ENCODE assay signal across 8 mouse cellular contexts in genomic region chr17:71182871-71183656, GRCm38 (mm10). TPM values are rescaled to one million over a fixed set of nuclear protein-coding genes. Genes with fewer than 3 reads are reported as not detected.
DNase-seq lines count a peak whose midpoint lies in the region; ATAC-seq and TF ChIP-seq lines count a peak whose summit lies in the region.

No protein-coding gene starts in this region.

- WGBS in forebrain, embryonic 13.5 days = under 1% methylated on average over 61 of the region's 71 CpGs
- WGBS in liver, embryonic 16.5 days (ENCODE audit: insufficient replicate concordance) = under 1% methylated on average over 71 of the region's 71 CpGs
- under 1% methylated on average over 64 of the region's 71 CpGs for WGBS in neural tube, embryonic 12.5 days
- under 1% methylated on average over 65 of the region's 71 CpGs for WGBS in stomach, postnatal 0 days

- no peaks in the 10 kb centered on the region; the same call in 1 of the 2 replicates for H3K27me3 ChIP-seq in ES-Bruce4 (ENCODE audit: control insufficient read depth, insufficient read depth, low read length, poor library complexity, severe bottlenecking)
- no peaks in the 10 kb centered on the region for H3K27me3 ChIP-seq in forebrain, embryonic 13.5 days
- no peaks in the 10 kb centered on the region for H3K27me3 ChIP-seq in liver, embryonic 16.5 days (ENCODE audit: control insufficient read depth, insufficient read depth, low read depth, low read length)
- H3K27me3 ChIP-seq in neural tube, embryonic 12.5 days (replicated peaks) = no peaks in the 10 kb centered on the region
- no peaks in the 10 kb centered on the region for H3K27me3 ChIP-seq in stomach, postnatal 0 days (ENCODE audit: control insufficient read depth, insufficient read depth, low read length)

- peak; percentile 81 for DNase-seq in c-Kit-positive CD71-positive TER-119-positive erythroid progenitor cells, embryonic 14.5 days (ENCODE audit: low spot score)
- DNase-seq in heart, postnatal 10 days = peak; percentile 92
- DNase-seq in kidney, postnatal 4 days = peak; percentile 94 to 96
- peak; percentile 92 for DNase-seq in stomach, postnatal 0 days (ENCODE audit: low spot score)

- H3K27ac ChIP-seq in ES-Bruce4 (ENCODE audit: insufficient read depth, low read length) = no peak overlapping the region
- H3K27ac ChIP-seq in forebrain, embryonic 13.5 days = peak overlapping the region; percentile 88
- H3K27ac ChIP-seq in liver, embryonic 16.5 days (ENCODE audit: low read length) = peak overlapping the region; percentile 87
- H3K27ac ChIP-seq in neural tube, embryonic 12.5 days = peak overlapping the region; percentile 68
- H3K27ac ChIP-seq in stomach, postnatal 0 days (replicated peaks) = peak overlapping the region; percentile 89

- H3K9me3 ChIP-seq in ES-Bruce4 (replicated peaks; ENCODE audit: control insufficient read depth, insufficient read depth, low read length, poor library complexity, severe bottlenecking) = no peaks in the 10 kb centered on the region
- no peaks in the 10 kb centered on the region for H3K9me3 ChIP-seq in forebrain, embryonic 13.5 days (replicated peaks)
- no peaks in the 10 kb centered on the region for H3K9me3 ChIP-seq in liver, embryonic 16.5 days (replicated peaks; ENCODE audit: control insufficient read depth, low read length)
- no peaks in the 10 kb centered on the region for H3K9me3 ChIP-seq in neural tube, embryonic 12.5 days
- no peaks in the 10 kb centered on the region for H3K9me3 ChIP-seq in stomach, postnatal 0 days (ENCODE audit: control insufficient read depth, low read length)

- peak; percentile 97 for ATAC-seq in forebrain, embryonic 13.5 days
- ATAC-seq in liver, embryonic 16.5 days (ENCODE audit: low read depth) = peak; percentile 95
- peak; percentile 97 for ATAC-seq in neural tube, embryonic 12.5 days (ENCODE audit: low FRiP score, low read depth)
- ATAC-seq in stomach, postnatal 0 days (ENCODE audit: low FRiP score, low TSS enrichment) = peak; percentile 98

- H3K36me3 ChIP-seq in ES-Bruce4 (ENCODE audit: control insufficient read depth, insufficient read depth, low read length, poor library complexity, severe bottlenecking) = no peaks in the 10 kb centered on the region
- no peaks in the 10 kb centered on the region for H3K36me3 ChIP-seq in forebrain, embryonic 13.5 days (ENCODE audit: poor library complexity, severe bottlenecking)
- no peaks in the 10 kb centered on the region for H3K36me3 ChIP-seq in liver, embryonic 16.5 days (ENCODE audit: control insufficient read depth, insufficient read depth)
- H3K36me3 ChIP-seq in neural tube, embryonic 12.5 days = no peaks in the 10 kb centered on the region
- no peaks in the 10 kb centered on the region for H3K36me3 ChIP-seq in stomach, postnatal 0 days (ENCODE audit: control insufficient read depth, insufficient read depth, low read length)

- TF ChIP-seq EP300 in ES-Bruce4 (IDR thresholded peaks at IDR 0.05; ENCODE audit: insufficient read depth, low read depth, low read length) = no peak
- no peak for TF ChIP-seq EP300 in stomach, postnatal 0 days (optimal IDR thresholded peaks at IDR 0.05)

- no peaks in the 10 kb centered on the region for H3K4me1 ChIP-seq in ES-Bruce4 (ENCODE audit: control insufficient read depth, insufficient read depth, low read length)
- H3K4me1 ChIP-seq in forebrain, embryonic 13.5 days = peaks cover 26% of the 10 kb centered on the region
- H3K4me1 ChIP-seq in liver, embryonic 16.5 days (ENCODE audit: control insufficient read depth, low read depth, low read length) = peaks cover 45% of the 10 kb centered on the region
- peaks cover 23% of the 10 kb centered on the region for H3K4me1 ChIP-seq in neural tube, embryonic 12.5 days
- H3K4me1 ChIP-seq in stomach, postnatal 0 days (replicated peaks; ENCODE audit: control insufficient read depth, insufficient read depth) = no peaks in the 10 kb centered on the region

- no peak for TF ChIP-seq CTCF in ES-Bruce4 (IDR thresholded peaks at IDR 0.05; ENCODE audit: low read depth, low read length)
- TF ChIP-seq CTCF in stomach, postnatal 0 days (IDR thresholded peaks at IDR 0.05; ENCODE audit: low read depth) = no peak

- no peak for TF ChIP-seq POLR2A in ES-Bruce4 (IDR thresholded peaks at IDR 0.05; ENCODE audit: insufficient read depth, low read length)

- H3K4me3 ChIP-seq in ES-Bruce4 (ENCODE audit: low read depth, low read length) = peak overlapping the region; percentile 77
- peak overlapping the region; percentile 80 for H3K4me3 ChIP-seq in forebrain, embryonic 13.5 days
- H3K4me3 ChIP-seq in liver, embryonic 16.5 days (ENCODE audit: low read depth, low read length) = peak overlapping the region; percentile 88
- peak overlapping the region; percentile 90 for H3K4me3 ChIP-seq in neural tube, embryonic 12.5 days
- H3K4me3 ChIP-seq in stomach, postnatal 0 days (ENCODE audit: low read depth, low read length) = peak overlapping the region; percentile 88

- peak overlapping the region; percentile 90 for H3K4me2 ChIP-seq in forebrain, embryonic 13.5 days
- H3K4me2 ChIP-seq in liver, embryonic 16.5 days (ENCODE audit: low read depth, low read length) = peak overlapping the region; percentile 97
- peak overlapping the region; percentile 63 for H3K4me2 ChIP-seq in neural tube, embryonic 12.5 days (replicated peaks)
- H3K4me2 ChIP-seq in stomach, postnatal 0 days (replicated peaks; ENCODE audit: low read depth) = peak overlapping the region; percentile 75

- intact Hi-C loops in heart, postnatal 10 days (cut with DNase I) = loop anchor here (5.0 kb wide), 2 partner anchors 51 to 181 kb away; partner anchors contain the start of genes Myl12a and Myom1

- H3K9ac ChIP-seq in ES-Bruce4 (ENCODE audit: low read depth, poor library complexity, severe bottlenecking) = peak overlapping the region; percentile 95
- peak overlapping the region; percentile 91 for H3K9ac ChIP-seq in forebrain, embryonic 13.5 days
- H3K9ac ChIP-seq in liver, embryonic 16.5 days (ENCODE audit: low read depth, low read length) = peak overlapping the region; percentile 97
- H3K9ac ChIP-seq in neural tube, embryonic 12.5 days = peak overlapping the region; percentile 95
- peak overlapping the region; percentile 93 for H3K9ac ChIP-seq in stomach, postnatal 0 days (ENCODE audit: low read length)

RNA-seq across cellular contexts. Expression of gene Lpin2, which starts 0.7 kb away (rescaled TPM):
- 15.8 and 19.2 TPM in 2 replicates for polyA plus RNA-seq in ES-Bruce4 (2011; ENCODE audit: insufficient read depth, insufficient read length, low read depth, missing spikeins)
- 34.1 and 37.5 TPM in 2 replicates for polyA plus RNA-seq in forebrain, embryonic 13.5 days (2015; fragmentation: Nextera tagmentation; extraction: Ambion mirVana)
- 10 to 100 TPM; 11.9 to 14.4 TPM for total RNA-seq in heart, postnatal 10 days (2021)
- polyA plus RNA-seq in liver, embryonic 16.5 days (2015; fragmentation: Nextera tagmentation; extraction: Ambion mirVana) = 46.8 and 51.5 TPM in 2 replicates
- 32.9 and 36.2 TPM in 2 replicates for polyA plus RNA-seq in neural tube, embryonic 12.5 days (2016; fragmentation: Nextera tagmentation; extraction: Ambion mirVana)
- 21.3 and 22.6 TPM in 2 replicates for polyA plus RNA-seq in stomach, postnatal 0 days (2015; fragmentation: Nextera tagmentation; extraction: Ambion mirVana)
